Mouse (Mus musculus) bone marrow macrophage, adult 2 months (primary cell): ENCODE data around the gene Ythdc1.

ENCODE experiments used
- CTCF ChIP-seq: IDR thresholded peaks from 2 replicates; pipeline ENCODE4 v1.5.1; 2012; ENCODE audit warnings: low read depth, mild to moderate bottlenecking, low read length, moderate library complexity
- POLR2A ChIP-seq: IDR thresholded peaks from 2 replicates; pipeline ENCODE4 v1.6.1; 2012; ENCODE audit warnings: mild to moderate bottlenecking, low read depth, low read length, borderline replicate concordance

GRCm38 (mm10) chr5:86803962-86804940 lies at the start of gene Ythdc1:
- TF ChIP-seq POLR2A (no peak), CTCF (no peak)
